Mouse (Mus musculus): ENCODE measurements at regions not wholly inside any gene's neighbourhood (a gene's known extent, or its start where the extent isn't known, plus 50 kb on each side); places are given as distances from the start of the nearest gene placed in this dataset.
"Not testable (repeated sequence)": the region's sequence is repeated elsewhere in the genome, so short reads cannot be mapped to it uniquely, and the experiment has no call there.

DNA sequence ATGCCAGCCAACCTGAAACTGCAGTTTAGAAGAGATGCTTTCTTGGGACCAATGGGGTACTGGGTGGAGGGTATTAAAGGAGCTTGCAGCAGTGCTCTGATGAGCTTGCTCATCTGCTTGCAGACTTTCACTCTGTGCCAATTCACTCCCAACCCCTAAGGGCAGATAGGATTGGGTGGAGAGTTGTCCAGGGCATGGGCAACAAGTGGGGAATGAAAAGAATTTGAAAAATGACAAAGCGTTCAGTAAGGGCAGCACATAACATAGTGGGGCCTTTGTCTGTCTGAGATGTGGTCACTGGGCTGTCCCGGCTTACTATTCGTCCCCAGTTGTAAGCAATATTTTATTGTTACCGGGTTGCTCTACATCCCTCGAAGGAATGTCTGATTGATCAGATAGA is 170.7 kb downstream of the Ube2e3 start:
- Histone ChIP-seq H3K4me3 (replicated peaks) (no peak overlapping the region), H3K27me3 (no peaks in the 10 kb centered on the region), H3K4me2 (no peak overlapping the region), H3K9ac (no peak overlapping the region), H3K4me1 (peaks cover 9% of the 10 kb centered on the region), H3K27ac (no peak overlapping the region), H3K36me3 (replicated peaks) (no peaks in the 10 kb centered on the region), H3K9me3 (no peaks in the 10 kb centered on the region)
- 16% methylated on average over 5 of the region's 5 CpGs for WGBS
- peak; percentile 55; the same call in 1 of the 2 replicates for ATAC-seq (ENCODE audit: low FRiP score)

DNA sequence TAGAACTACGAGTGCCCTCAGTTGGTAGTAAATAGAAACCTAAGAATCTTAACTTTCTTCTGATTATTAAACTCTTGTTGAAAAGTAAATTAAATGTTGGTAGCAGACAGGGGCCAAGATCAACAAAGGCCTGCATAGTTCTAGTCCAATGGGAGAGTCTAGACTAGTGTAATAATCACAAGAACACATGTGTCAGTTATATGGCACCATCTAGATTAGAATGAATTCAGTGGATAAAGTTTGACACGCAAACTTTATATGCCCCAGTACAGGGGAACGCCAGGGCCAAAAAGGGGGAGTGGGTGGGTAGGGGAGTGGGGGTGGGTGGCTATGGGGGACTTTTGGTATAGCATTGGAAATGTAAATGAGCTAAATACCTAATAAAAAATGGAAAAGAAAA is 176.9 kb downstream of the Ube2e3 start:
- not testable (repeated sequence) for H3K9me3 ChIP-seq; H3K9ac ChIP-seq; H3K4me3 ChIP-seq (replicated peaks); H3K27ac ChIP-seq; H3K36me3 ChIP-seq (replicated peaks); H3K4me2 ChIP-seq; H3K4me1 ChIP-seq; ATAC-seq (ENCODE audit: low FRiP score); H3K27me3 ChIP-seq
- WGBS = 86% methylated on average over 3 of the region's 3 CpGs

DNA sequence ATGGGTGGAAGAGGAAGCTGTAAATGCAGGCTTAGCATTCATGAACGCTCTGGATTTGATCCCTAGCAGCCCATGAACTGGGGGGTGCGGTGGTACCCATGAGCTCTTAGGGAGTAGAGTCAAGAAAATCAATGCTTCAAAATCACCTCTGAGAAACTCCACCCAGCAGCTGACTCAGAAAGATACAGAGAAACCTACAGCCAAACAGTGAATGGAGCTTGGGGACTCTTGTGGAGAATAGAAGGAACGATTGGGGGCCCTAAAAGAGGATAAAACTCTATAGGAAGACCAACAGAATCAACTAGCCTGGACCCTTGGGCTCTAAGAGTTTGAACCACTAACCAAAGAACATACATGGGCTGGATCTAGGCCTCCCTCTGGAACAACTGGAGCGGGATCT is 177.6 kb downstream of the Ube2e3 start:
- Histone ChIP-seq H3K4me3 (replicated peaks) (no peak overlapping the region), H3K27me3 (0 out of 2 replicates have a peak, but pooled peaks cover 6% of the 10 kb centered on the region), H3K36me3 (replicated peaks) (no peaks in the 10 kb centered on the region), H3K27ac (no peak overlapping the region), H3K4me2 (no peak overlapping the region), H3K4me1 (peaks cover 10% of the 10 kb centered on the region; the same call in 1 of the 2 replicates), H3K9me3 (no peaks in the 10 kb centered on the region), H3K9ac (no peak overlapping the region)
- ATAC-seq (ENCODE audit: low FRiP score) = no peak
- 68% methylated on average over 4 of the region's 4 CpGs for WGBS

DNA sequence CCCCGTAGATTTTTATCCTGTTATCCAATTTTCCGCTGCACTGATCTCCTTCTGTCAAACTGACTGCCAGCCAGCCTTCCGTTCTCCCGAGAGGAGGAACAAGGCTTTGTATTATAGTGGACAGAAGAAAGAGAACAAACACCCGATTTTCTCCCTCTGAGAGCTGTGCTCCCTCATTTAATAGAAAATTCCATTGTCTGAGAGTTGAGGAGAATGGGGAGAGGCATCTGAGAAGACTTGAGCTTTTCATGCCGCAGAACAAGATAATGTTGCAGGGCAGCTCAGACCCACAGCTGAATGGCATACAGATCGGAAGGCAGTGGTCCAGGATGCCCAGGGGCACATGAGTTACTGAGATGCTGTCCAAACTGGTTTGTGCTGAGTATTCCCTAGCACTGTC is 180.1 kb downstream of the Ube2e3 start:
- WGBS = 3% methylated on average over 7 of the region's 7 CpGs
- Histone ChIP-seq H3K27me3 (0 out of 2 replicates have a peak, but pooled peaks cover 6% of the 10 kb centered on the region), H3K4me2 (peak overlapping the region; percentile 45), H3K4me1 (peaks cover 11% of the 10 kb centered on the region; the same call in 1 of the 2 replicates), H3K36me3 (replicated peaks) (no peaks in the 10 kb centered on the region), H3K27ac (peak overlapping the region; percentile 65), H3K9ac (0 out of 2 replicates have a peak overlapping the region, but pooled peaks have one; percentile 17), H3K9me3 (no peaks in the 10 kb centered on the region), H3K4me3 (replicated peaks) (peak overlapping the region; percentile 15)
- ATAC-seq (ENCODE audit: low FRiP score) = peak; percentile 83

DNA sequence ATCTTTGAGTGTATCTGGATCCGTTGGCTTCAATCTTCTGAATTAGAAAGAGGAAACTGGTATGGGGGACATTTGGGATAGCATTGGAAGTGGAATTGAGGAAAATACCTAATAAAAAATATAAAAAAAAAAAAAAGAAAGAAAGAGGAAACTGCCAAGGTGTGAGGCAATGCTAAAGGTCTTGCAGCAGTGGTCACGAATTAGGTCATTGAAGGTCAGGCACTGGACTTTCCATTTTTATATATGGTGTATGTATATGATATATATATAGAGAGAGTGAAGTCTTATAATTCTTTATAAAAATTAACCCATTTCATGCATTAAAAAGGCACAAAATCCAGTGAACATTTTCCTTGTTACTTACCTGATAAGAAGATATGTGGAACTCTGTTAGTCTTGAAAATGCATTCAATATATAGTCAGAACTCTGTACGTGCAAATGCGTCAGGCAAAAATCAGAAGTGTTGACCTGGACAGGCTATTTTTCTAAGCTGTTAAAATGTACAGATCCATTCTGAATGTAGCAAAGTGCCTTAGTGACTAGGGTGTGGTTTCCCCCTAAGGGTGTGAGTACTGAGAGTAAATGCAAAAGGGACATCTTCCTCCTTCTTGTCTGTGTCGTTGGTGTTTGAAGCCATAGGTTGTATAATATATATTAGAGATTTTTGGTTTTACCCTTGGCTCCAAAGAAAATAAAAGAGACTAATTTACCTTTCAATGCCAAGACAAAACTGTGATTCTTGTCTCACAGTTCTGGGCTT is 181.0 kb downstream of the Ube2e3 start:
- Histone ChIP-seq H3K9ac (no peak overlapping the region), H3K4me1 (peaks cover 11% of the 10 kb centered on the region; the same call in 1 of the 2 replicates), H3K36me3 (replicated peaks) (no peaks in the 10 kb centered on the region), H3K4me3 (replicated peaks) (no peak overlapping the region), H3K27ac (no peak overlapping the region), H3K4me2 (no peak overlapping the region), H3K27me3 (0 out of 2 replicates have a peak, but pooled peaks cover 6% of the 10 kb centered on the region), H3K9me3 (no peaks in the 10 kb centered on the region)
- WGBS = 86% methylated on average over 5 of the region's 5 CpGs
- no peak for ATAC-seq (ENCODE audit: low FRiP score)

DNA sequence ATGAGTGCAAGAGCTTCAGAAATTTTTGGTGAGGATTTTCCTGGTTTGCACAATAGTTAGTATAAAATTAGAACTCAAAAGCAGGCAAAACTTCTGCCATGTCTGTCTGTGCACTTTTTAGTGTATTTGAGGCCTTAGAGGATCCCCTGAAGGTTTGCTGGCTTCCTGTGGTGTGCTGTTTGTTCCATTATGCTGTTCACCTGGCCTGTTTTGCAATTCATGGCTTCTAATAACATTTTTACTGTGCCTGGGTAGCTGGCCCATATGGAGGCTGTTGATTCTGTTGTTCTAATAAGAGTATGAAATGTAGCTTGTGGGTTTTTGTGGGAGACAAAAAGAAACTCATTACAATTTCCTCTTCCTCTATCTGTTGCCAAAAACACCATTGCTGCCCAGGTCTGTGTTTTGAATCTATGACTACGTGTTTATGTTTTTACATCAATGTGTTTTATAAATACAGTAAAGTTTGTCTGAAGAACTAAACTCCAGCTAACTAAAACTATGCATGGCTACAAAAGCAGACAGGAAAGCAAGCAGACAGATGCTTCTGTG is 182.6 kb downstream of the Ube2e3 start:
- H3K4me1 ChIP-seq = peaks cover 11% of the 10 kb centered on the region; the same call in 1 of the 2 replicates
- H3K36me3 ChIP-seq (replicated peaks) = no peaks in the 10 kb centered on the region
- no peak overlapping the region for H3K9ac ChIP-seq
- no peak for ATAC-seq (ENCODE audit: low FRiP score)
- H3K27me3 ChIP-seq = 0 out of 2 replicates have a peak, but pooled peaks cover 6% of the 10 kb centered on the region
- H3K4me3 ChIP-seq (replicated peaks) = no peak overlapping the region
- H3K4me2 ChIP-seq = no peak overlapping the region
- 92% methylated on average over 1 of the region's 1 CpGs for WGBS
- H3K9me3 ChIP-seq = no peaks in the 10 kb centered on the region
- H3K27ac ChIP-seq = no peak overlapping the region

DNA sequence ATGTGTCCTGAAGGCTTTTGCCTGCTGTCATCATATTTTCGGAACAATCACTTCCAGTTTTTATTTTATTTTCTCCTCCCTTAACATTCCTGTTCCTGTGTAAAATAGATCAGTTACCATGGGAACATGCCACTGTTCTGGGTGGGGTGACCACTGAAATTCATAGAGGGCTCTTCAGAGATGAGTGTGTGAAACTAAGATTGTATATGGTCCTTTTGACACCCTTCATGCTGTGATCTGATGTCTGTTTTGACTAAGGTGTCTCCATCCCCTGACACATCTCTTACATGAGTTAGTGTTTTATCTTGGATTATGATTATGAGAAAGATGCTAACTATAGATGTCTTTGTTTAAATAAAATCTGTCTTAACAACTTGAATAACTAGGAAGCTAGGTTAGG is 184.3 kb downstream of the Ube2e3 start:
- Histone ChIP-seq H3K36me3 (replicated peaks) (no peaks in the 10 kb centered on the region), H3K4me2 (no peak overlapping the region), H3K27ac (no peak overlapping the region), H3K4me3 (replicated peaks) (no peak overlapping the region), H3K9ac (no peak overlapping the region), H3K27me3 (no peaks in the 10 kb centered on the region), H3K9me3 (no peaks in the 10 kb centered on the region), H3K4me1 (peaks cover 11% of the 10 kb centered on the region; the same call in 1 of the 2 replicates)
- ATAC-seq (ENCODE audit: low FRiP score) = no peak
- WGBS = 80% methylated on average over 1 of the region's 1 CpGs

DNA sequence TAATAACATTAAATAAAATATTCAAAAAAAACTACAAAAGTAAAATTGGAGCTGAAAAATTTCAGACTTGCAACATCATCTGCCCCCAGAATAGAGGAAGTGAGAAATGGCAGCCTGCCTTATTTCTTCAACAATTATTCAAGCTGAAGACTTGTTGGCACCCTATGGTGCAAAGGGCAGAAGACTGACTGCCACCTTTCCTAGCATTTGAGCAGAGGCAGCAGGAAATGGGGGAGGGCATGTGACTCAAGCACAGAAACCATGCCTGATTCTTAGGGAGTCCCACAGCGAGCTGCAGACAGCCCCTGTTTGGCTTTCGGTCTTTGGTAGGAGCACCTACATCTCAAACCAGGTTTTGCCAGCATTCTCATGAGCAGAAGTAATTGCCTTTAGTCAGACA is 188.2 kb downstream of the Ube2e3 start:
- Histone ChIP-seq H3K36me3 (replicated peaks) (no peaks in the 10 kb centered on the region), H3K9ac (no peak overlapping the region), H3K4me1 (peaks cover 12% of the 10 kb centered on the region; the same call in 1 of the 2 replicates), H3K4me3 (replicated peaks) (no peak overlapping the region), H3K4me2 (no peak overlapping the region), H3K27me3 (no peaks in the 10 kb centered on the region), H3K9me3 (no peaks in the 10 kb centered on the region), H3K27ac (no peak overlapping the region)
- WGBS = 75% methylated on average over 2 of the region's 2 CpGs
- no peak for ATAC-seq (ENCODE audit: low FRiP score)

DNA sequence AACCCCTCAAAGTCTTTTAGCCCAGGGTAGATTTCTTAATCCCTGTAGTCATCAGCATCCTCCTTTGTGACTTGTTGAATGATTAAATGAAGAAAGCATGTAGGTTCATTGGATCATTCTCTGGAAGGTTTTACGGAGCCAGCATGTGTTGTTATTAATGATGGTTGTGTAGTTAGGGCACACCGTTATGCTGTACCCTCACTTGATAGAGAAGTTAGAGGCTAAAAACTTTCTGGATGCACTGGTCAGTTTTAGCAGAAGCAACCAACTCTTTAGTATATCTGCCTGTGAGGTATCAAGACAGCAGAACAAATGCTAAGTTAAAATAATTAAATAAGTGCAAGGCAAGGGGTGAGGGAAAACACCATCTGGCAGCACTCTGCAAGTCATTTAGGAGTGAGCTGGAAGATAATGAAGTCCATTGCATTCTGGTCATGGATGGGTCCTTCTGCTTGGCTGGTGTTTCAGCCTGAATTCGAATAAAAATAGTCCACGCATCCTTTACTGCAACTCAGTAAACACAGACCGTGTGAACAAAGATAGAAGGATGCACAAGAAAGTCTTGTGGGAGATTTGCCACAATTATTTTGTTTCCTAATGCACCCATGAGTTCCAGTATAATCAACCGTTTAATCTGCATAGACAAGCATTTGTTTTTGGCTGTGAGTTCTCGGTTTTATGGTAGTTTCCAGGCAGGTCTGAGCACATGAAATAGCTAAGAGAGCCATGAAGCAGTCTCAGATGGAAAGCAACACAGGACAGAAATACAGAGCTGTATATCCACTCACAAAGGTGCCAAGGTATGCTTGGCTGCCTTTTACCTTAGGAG is 191.4 kb downstream of the Ube2e3 start:
- Histone ChIP-seq H3K4me1 (peaks cover 12% of the 10 kb centered on the region; the same call in 1 of the 2 replicates), H3K4me2 (no peak overlapping the region), H3K4me3 (replicated peaks) (no peak overlapping the region), H3K9me3 (no peaks in the 10 kb centered on the region), H3K27ac (peak overlapping the region; percentile 50; the same call in 1 of the 2 replicates), H3K9ac (no peak overlapping the region), H3K27me3 (no peaks in the 10 kb centered on the region), H3K36me3 (replicated peaks) (no peaks in the 10 kb centered on the region)
- peak; percentile 77 for ATAC-seq (ENCODE audit: low FRiP score)
- 65% methylated on average over 7 of the region's 7 CpGs for WGBS

DNA sequence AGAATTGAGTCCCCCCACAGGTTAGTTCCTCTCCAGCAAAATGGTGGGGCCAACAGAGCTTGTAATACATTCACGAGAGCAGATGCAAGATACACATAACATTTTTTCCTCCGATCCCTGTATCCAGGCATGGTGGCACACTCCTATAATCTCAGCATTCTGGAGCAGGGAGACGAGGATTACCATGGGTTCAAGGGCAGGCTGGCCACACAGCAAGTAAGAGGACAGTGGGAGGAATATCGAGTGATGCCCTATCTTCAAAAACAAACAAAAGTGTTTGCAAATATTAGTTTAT is 192.0 kb downstream of the Ube2e3 start:
- Histone ChIP-seq H3K4me3 (replicated peaks) (no peak overlapping the region), H3K9ac (no peak overlapping the region), H3K27ac (peak overlapping the region; percentile 50; the same call in 1 of the 2 replicates), H3K4me1 (peaks cover 12% of the 10 kb centered on the region; the same call in 1 of the 2 replicates), H3K36me3 (replicated peaks) (no peaks in the 10 kb centered on the region), H3K9me3 (no peaks in the 10 kb centered on the region), H3K4me2 (no peak overlapping the region), H3K27me3 (no peaks in the 10 kb centered on the region)
- ATAC-seq (ENCODE audit: low FRiP score) = 0 out of 2 replicates have a peak, but pooled peaks have one; percentile 17
- 90% methylated on average over 4 of the region's 4 CpGs for WGBS

DNA sequence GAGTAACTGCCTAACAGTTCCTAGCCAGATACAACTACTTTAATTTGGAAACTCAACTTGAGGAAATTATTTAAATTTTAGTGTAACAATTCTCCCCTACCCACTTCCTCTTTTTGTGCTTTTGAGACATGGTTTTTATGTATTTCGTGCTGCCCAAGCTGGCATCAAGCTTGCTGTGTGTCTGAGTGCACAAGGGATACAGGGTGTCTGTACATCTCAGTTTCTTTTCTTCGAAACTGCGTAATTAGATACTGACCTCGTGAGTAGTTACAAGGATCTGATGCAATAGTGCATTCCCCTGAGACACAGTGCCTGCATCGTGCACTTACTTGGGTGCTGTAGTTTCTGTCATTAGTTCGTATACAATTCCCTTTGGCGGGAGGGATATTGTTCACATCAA is 192.4 kb downstream of the Ube2e3 start:
- Histone ChIP-seq H3K36me3 (replicated peaks) (no peaks in the 10 kb centered on the region), H3K4me3 (replicated peaks) (no peak overlapping the region), H3K27ac (no peak overlapping the region), H3K4me2 (no peak overlapping the region), H3K27me3 (no peaks in the 10 kb centered on the region), H3K9me3 (no peaks in the 10 kb centered on the region), H3K4me1 (peaks cover 12% of the 10 kb centered on the region; the same call in 1 of the 2 replicates), H3K9ac (no peak overlapping the region)
- 83% methylated on average over 7 of the region's 7 CpGs for WGBS
- no peak for ATAC-seq (ENCODE audit: low FRiP score)

DNA sequence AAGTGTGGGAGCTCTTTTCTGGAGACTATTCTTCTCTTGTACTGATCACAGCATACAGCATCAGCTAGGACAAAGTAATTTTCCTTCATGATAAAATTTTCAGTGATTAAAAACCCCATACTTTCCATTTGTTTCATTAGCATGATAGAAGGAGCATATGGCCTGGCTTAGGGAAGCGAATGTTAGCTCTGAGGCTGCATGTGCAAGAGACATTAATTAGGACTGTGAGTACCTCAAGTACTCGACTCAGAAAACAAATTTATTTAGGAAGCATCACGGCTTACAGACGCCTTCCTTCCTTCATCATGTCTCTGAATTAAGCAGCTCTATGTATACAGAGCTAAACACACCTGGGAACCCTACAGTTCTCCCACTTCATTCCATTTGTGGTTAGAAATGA is 193.6 kb upstream of the Itga4 start:
- 70% methylated on average over 4 of the region's 4 CpGs for WGBS
- Histone ChIP-seq H3K4me2 (no peak overlapping the region), H3K9ac (no peak overlapping the region), H3K36me3 (replicated peaks) (no peaks in the 10 kb centered on the region), H3K27ac (no peak overlapping the region), H3K27me3 (no peaks in the 10 kb centered on the region), H3K4me3 (replicated peaks) (no peak overlapping the region), H3K9me3 (no peaks in the 10 kb centered on the region), H3K4me1 (peaks cover 12% of the 10 kb centered on the region; the same call in 1 of the 2 replicates)
- ATAC-seq (ENCODE audit: low FRiP score) = no peak

All from forebrain, embryonic 12.5 days (tissue).